Mouse (Mus musculus): ENCODE data around the gene Cox8b.

DNA sequence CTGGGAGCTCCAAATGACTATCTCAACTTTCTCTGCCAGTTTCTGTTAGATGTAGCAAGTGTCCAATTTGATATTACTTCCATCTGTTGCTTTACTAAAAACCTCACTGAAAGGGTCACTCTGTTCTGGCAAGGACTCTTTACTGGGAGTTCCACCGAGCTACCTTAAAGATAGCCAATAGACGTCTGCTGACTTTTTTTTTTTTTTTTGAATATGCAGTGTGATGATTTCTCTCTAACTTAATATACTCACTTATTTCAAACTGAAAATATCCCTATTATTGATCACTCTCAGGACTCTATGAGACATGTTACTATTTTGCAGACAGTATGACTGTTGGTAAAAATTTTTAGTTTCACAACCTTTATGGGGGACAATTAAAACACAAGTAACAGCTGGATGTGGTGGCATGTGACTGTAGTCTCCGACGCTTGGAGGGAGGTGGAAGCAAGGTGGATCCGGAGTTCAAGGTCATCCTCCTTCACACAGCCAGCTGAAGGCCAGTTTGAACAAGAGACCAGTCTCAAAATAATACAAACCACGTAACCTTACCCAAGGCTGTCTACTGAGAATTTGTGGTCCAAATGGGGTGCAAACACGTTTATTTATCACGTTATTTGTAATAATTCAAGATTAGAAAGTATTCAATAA lies 19.3 kb downstream of the Cox8b start:
- TF ChIP-seq CTCF (IDR thresholded peaks at IDR 0.05) = no peak
- TF ChIP-seq EP300 (IDR thresholded peaks at IDR 0.05) = no peak
